Mouse (Mus musculus): ENCODE data around the gene Tomm70a.
A peak's percentile ranks its signal among the peaks of the same experiment; 100 is the strongest.
"Not testable (repeated sequence)": the region's sequence is repeated elsewhere in the genome, so short reads cannot be mapped to it uniquely, and the experiment has no call there.

Tomm70a gene

DNA sequence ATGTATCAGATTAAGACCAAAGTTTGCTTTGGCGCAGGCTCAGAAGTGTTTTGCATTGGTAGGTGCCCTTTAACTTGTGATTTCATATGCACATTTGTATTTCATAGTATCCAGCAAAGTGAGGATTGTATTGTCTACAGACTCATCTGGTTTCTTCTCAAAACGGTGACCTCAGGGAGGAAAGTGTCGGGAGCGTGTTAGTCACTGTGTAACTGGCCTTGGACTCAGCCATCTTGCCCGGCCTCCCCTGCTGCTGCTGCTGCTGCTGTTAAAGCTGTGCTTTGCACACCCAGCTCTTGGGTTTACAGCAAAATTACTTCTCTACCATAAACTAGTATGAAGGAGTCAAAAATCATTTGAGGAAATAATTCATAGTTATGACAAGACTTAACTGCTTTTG, 23.2 kb downstream of the Tomm70a start:
- no peak for DNase-seq (ENCODE audit: low spot score in 2 of 2)

DNA sequence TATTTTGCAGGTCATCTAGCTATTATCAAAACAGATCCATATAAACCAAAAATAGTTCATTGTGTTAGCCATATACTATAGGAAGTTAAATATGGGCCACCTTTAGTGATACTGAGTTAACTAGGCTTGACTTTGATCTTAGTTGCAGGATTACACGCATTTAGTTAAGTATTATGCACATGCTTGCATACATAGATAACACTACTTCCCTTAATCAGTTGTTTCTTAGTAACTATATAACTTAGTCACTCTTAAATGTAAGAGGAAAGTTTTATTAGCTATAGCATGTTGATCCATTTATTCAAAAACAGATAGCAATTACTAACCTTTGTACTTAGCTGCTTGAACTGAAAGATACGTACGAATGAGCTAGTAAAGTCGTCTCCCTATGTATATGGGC, 29.9 kb downstream of the Tomm70a start:
- no peak for DNase-seq (ENCODE audit: low spot score in 2 of 2)

DNA sequence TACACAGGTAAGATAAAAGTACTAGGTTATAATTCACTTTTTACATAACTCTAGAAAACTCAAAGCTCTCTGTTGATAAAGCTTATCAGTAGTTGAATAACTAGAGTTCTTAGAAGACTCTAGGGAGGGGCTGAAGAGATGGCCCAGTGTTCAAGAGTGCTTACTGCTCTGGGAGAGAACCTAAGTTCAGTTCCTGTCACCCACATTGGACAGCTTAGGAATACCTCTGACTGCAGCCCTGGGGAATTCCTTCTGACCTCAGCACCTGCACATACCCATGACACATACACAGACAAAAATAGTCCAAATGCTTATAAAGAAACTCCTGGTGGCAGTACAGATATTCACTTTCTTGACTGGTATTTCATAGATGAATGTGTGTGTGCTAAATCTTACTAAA, 34.4 kb downstream of the Tomm70a start:
- no peak for DNase-seq (ENCODE audit: low spot score in 2 of 2)

DNA sequence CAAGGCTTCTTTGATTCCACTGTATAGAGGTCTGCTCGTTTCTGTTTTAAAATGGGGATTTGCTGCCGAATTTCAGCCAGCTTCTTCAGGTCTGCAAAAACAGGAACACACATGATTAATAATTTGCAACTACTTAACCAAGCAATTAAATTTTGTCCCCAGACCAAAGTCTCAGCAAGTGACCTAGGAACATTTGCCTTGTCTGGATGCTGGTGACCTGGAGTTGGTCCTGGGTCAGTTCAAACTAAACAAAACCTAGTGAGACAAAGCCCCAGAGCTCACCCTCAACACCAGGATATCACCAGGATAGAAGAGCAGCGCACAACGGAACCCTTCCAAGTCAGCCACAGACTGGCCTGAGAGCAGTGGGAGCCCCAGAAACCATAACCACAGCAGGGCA, 35.6 kb downstream of the Tomm70a start:
- no peak for DNase-seq (ENCODE audit: low spot score in 2 of 2)

DNA sequence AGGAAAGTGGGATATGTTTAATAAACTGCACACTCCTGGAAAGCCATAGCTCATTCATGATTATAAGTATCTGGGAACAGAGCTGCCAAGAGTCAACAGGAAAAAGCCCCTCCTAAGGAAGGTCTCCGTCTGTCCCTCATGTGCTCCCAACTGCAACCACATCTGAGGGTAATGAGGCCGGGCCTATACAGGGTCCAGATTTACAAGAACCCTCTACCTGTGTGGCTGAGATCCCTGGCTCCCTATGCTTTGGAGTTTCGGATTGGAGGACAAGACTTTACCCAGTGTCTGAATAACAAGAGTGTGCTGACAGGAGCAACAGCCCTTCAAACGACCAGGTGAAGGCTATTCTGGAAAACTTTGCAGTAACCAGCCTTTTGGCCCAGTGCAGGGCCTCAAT, 36.2 kb downstream of the Tomm70a start:
- DNase-seq (ENCODE audit: low spot score in 2 of 2) = no peak

DNA sequence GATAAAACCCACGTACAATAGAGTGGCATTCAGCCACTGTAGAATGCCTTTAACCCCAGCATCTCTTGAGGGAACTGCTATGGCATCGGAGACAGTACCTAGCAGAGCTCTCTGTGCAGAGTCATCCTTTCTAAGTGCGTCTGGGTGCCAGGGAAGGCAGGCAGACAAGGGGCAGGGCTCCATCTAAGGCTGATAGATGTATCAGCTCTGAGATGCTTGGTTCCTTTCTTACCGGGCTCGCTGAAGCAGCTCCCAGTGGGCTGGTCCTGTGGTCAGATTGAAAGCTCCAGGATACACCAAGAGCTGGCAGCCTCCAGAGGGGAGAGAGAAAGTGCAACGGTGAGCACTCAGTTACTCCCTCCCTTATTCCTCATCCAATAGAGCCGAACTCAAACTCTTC, 38.3 kb downstream of the Tomm70a start:
- no peak for DNase-seq (ENCODE audit: low spot score in 2 of 2)

DNA sequence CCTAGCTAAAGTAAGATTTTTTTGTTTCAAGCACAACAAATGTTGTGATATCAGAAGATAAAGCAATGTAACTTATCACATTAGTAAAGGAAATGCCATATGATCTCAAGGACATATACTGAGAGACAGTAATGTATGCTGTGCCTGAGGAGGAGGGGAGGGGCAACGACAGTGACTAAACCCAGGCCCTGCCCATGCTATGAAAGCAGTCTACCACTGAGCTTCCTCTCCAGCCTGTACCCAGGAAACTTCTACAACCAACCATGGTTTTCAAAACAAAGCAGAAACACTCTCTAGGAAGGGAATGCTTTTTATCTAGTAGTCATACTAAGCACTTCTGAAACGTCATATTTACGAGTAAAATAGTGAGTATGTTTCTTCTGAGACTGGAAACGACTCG, 41.3 kb downstream of the Tomm70a start:
- no peak for DNase-seq (ENCODE audit: low spot score in 2 of 2)

DNA sequence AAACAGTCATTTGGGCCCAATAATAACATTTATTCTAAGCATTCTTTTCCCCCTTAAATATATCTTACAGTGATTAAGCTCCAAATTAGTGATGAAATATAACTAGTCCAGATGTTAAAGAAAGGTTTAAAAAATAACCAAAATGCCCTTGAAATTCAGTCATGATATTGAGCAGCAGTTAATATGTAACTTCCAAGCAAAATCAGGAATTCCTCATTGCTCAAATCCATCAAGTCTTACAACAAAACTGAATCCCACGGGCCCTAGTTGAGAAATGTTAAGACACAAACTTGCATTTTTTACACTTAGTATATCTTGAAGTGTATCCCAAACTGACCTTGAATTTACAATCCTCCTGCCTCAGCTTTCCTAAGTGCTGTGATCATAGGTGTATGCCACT, 42.2 kb downstream of the Tomm70a start:
- DNase-seq (ENCODE audit: low spot score in 2 of 2) = no peak

DNA sequence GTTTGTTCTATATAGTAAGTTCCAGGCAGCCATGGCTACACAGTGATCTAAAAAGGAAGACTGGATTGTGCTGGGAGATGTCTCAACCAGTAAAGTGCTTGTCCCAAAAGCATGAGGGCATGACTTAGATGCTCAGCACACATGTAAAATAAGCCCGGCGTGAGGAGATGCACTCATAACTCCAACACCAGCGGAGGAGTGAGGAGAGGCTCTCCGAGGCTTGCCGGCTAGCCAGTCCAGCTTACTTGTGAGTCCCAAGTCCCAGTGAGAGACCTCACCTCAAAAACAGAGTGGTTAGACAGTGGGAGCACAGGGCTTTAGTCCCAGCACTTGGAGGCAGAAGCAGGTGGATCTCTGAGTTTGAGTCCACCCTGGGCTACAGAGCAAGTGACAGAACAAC, 43.7 kb downstream of the Tomm70a start:
- no peak for DNase-seq (ENCODE audit: low spot score in 2 of 2)

DNA sequence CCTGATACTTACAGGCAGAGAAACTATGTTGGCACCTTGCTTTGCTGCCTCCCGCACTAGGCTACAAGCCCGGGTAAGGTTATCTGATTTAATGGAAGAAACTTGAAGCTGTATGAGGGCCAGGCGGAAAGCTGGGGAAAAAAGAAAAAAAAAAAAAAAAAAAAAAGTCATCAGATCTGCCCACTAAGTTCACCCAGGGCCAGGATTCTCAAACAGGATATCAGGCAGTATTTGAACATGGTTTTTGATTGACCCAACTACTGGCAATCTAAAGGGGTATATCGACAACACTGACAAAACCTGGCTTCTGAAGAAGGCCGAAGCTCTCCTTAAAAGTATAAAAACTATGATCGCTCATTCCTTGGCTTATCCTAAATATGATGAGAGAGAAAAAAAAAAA, 44.6 kb downstream of the Tomm70a start:
- DNase-seq (ENCODE audit: low spot score in 2 of 2) = no peak

DNA sequence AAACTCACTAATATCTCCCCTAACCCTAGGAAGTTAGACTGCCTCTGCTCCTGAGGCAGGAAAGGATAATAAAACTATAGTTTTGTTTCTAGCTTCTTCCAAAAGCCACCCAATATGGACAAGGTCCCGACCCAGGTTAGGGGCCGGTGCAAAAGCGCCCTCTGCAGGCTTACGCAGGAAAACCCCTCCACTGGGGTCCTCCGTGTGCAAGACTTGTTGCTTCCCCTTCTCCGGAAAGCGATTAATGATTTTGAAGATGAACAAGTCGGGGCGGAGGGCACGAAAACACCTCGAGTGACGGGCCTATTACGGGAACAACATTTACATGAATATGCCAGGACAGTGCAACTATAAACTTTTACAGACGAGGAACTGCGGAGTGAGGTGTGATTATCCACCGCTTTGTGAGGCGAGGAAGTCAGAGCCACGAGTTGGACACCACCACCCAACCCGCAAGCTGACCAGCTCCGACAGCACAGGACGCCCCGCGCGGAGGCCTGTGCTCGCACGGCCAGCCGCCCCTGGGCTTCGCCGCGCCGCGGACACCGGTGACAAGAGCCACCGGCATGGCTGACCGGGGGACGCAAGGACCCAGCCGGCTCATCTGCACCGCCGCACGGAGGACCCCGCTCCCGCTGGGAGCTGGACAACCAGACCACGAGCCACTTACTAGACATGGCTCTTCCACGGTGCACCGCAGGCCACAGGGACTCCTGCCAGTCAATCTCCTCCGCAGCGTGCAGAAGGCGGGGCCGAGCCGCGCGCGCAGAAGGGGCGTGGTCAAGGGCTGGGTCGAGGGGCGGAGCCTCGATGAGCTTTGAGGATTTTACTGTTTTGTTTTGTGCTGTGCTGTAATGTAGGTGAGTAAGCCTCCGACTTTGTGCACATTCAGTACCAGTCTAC, 45.4 kb downstream of the Tomm70a start, which contains the start of gene Nit2:
Gene Nit2 (minus strand): TSS at position 731 of the 903 bp plus-strand sequence.
- DNase-seq (ENCODE audit: low spot score in 2 of 2) = peak; percentile 85 to 93

DNA sequence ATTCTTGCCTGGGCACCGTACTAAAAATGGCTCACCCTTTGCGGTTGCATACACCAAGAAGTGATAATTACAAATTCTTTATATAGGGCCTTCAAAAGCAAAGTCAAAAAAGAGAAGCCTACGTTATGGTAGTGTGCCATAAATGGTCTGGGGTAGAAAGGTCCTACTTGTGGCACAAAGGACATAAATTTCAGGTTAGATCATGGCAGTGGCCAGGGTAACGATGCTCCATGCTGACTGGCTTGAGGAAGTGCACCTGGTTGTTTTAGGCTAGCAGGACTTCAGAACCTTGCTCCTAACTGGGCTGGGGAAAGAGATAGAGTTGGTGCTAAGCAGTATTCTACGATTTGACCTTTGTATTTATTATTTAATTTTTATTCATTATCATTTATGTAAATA, 46.0 kb downstream of the Tomm70a start:
- no peak for DNase-seq (ENCODE audit: low spot score in 2 of 2)

DNA sequence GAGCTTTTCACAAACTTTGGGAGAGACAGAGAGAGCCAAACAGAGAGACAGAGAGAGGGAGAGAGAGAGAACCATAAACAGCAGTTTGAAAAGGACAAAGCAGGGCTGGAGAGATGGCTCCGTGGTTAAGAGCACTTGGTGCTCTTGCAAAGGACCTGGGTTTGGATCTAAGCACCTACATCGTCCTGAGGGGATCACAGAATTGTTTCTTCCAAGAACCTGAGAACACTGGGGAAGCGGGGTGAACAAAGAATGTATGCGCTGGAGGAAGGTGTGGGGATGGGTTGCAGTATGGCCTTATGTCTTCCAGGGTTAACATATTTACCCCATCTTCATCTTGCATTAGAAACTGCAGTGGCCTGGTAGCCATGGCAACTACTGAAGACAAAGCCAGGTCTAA, 46.7 kb downstream of the Tomm70a start:
- no peak for DNase-seq (ENCODE audit: low spot score in 2 of 2)

DNA sequence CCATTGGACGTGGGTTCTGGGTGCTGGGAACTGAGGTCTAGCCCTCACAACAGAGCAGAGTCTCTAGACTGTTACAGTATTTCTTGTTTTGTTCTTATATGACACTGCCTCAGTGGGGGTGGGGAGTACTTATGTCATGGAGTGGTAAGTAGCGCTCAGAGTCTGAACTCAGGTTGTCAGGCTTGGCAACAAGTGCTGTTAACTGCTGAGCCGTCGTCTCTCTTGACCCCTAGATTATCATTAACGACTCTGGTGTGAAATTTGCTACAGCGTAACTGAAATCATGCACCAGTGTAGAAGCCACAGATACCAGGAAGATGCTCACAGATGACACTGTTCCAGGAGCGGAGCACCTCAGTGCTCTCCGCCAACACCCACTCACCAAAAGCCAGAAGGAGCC, 49.7 kb downstream of the Tomm70a start:
- DNase-seq (ENCODE audit: low spot score in 2 of 2) = no peak

DNA sequence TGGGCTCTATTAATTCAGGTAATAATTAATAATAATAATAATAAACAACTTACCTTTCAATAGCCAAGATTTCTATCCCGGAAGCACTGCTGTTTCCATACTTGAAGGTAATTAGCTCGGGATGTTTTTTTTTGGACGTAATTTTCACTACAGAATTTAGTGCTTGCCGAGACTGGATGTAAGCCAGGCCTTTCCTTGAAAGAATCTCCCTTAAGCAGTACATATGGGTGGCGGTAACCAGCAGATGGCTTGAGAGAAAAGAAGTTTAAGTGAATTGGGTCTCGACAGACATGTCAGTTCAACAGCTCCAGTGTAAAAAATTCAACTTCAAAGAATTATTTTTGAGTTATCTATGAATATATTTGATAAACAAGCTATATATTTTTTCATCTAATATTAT, 50.1 kb downstream of the Tomm70a start:
- DNase-seq (ENCODE audit: low spot score in 2 of 2) = no peak

DNA sequence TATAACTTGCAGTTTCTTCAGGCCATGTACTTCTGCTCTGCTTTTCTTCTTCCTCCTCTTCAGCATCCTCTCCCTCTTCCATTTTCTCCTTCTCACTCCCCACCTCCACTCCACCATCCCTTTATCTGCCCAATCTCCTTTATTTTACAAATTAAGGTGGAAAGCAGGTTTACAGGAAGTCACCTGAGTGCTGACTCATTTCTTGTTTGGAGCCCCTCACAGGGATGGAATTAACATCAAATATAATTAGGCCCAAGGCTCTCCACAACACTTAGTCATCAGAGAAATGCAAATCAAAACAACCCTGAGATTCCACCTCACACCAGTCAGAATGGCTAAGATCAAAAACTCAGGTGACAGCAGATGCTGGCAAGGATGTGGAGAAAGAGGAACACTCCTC, 53.0 kb downstream of the Tomm70a start:
- DNase-seq (ENCODE audit: low spot score in 2 of 2) = not testable (repeated sequence)

DNA sequence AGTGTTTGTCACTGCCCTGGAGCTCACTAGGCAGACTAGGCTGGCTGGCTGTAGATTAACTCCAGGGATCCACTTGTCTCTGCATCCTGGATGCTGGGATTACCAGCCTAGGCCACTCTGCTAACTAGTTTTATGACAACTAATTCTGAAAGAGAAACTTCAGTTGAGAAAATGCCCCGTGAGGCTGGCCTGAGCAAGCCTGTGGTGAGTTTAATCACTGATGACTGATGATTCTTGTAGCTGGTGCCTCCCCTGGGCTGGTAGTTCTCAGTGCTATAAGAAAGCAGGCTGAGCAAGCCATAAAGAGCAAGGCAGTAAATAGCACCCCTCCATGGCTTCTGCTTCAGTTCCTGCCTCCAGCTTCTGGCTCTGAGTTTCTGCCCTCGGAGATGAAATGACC, 54.2 kb downstream of the Tomm70a start:
- DNase-seq (ENCODE audit: low spot score in 2 of 2) = no peak

DNA sequence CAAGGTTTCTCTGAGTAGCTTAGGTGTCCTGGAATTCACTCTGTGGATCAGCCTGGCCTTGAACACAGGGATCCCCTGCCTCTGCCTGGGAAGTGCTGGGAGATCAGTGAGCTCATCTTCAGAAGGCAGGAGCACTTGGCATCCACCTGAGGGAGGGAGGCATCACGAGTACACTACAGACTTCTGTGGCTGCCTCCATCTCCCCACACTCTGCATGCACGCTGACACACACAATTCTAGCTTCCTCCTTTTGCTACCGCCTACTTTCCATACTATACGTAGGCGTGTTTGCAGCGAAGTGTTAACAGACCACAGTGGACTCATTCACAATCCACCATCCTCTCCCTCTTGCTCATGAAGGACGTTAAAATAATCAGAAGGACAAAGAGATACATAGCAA, 54.8 kb downstream of the Tomm70a start:
- DNase-seq (ENCODE audit: low spot score in 2 of 2) = peak; percentile 30 to 32

DNA sequence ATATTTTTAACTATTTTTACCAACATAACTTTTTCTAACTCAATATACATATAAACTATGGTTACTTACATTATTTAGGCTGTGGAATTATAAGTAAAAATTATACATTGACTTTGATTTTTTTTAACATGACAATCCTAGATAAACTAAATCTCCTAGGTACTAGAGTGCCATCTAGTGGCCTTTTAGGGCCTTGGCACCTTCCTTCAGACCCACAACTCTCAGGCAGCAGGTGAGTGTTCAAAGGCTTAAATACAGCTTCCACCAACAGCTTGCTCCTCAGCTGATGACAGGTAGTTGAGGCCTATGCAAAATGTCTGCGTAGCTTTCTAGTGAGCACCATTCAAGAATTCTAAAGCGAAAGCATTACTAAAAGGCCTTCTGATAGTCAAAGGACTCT, 55.8 kb downstream of the Tomm70a start:
- DNase-seq (ENCODE audit: low spot score in 2 of 2) = no peak

DNA sequence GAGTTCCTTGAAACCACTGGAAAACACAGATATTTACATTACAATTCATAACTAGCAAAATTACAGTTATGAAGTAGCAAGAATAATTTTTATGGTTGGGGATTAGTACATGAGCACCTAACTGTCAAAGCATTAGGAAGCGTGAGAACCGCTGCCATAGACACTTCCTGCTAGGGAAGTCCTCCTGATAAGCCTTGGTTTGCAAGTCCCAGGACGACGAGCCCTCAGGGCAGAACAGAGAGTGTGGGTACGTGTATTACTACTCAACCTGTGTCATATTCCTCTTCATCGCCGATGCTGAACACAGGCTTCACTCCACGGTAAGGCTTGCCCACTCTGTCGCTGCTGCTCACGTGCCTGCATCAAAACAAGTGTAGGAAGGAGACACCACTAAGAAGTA, 56.2 kb downstream of the Tomm70a start:
- no peak for DNase-seq (ENCODE audit: low spot score in 2 of 2)

DNA sequence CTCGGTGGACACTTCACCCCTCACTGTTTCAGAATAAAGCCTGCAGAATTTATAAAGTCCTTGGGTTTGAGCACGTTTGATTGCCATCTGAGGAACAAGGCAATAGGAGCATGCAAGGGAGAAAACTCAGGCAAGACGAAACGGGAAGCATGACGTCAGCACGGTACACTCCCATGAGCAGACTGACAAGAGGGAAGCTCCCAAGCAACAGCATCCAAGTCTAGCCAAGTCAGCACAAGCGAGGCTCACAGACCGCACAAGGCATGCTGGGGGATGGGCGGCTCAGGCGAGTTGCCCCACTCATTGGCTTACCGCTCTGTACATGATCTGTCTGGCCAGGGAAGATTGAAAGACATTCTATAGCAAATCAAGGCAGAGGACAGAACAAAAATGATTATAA, 59.7 kb downstream of the Tomm70a start:
- peak; percentile 27 to 30 for DNase-seq (ENCODE audit: low spot score in 2 of 2)

DNA sequence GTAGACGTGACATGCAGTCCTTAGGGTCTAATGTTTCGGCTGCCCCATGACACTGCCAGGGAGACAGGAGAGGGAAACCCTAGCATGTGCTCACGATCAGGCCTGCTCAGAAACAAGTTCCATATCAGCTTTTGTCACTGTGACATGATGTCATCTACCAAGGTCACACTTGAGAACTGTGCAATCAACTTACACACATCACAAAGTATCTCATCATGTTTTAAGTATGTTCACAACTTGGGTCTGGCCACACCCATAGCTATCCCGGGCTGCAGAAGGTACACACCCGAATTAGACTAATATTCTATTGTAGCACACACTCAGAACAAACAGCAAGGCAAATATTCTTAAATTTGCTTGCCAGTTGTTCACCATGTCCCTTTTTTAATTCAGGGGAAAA, 60.5 kb downstream of the Tomm70a start:
- no peak for DNase-seq (ENCODE audit: low spot score in 2 of 2)

DNA sequence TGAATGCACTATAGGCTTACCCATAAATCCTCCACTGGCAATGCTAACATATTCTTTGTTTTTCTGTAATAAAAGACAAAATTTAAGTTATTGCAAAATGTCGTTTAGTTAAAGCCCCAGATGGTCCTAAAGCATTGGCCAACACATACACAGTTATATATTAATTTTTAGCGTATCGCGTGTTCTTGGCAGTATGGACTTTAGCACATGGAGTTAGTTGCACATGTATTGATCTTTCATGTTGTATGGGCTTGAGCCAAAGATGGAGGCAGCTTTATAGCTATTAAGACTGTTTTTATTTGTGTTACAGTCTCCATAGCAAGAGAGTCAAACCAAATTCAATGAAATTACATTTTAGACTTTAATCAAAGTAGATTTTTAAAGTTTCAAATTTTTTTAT, 65.1 kb downstream of the Tomm70a start:
- no peak for DNase-seq (ENCODE audit: low spot score in 2 of 2)

DNA sequence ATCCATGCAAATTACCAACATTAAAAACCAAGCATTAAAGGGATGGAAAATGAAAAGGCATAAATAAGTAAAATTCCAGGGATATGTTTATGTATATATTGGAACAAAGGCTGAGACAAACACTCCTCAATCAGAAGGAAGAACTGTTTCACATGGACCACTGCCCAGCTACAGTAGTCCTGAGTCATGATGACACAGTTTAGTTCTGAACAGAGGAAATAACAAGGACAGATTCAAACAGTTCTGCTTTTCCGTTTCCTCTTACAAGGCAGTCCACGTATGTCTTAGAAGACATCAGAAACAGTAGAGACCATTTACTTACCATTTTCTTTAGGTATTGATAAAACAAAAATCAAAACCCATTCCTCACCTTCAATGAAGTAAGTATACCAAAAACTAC, 68.0 kb downstream of the Tomm70a start:
- DNase-seq (ENCODE audit: low spot score in 2 of 2) = no peak
